Mouse (Mus musculus): ENCODE results near the gene Mtmr1. TPM values are rescaled to one million over a fixed set of nuclear protein-coding genes. Genes with fewer than 3 reads are reported as not detected.

Mtmr1 gene
- polyA plus RNA-seq (2017; shearing (Covaris generic)), result 41.4 TPM

GRCm38 (mm10) chrX:71364554-71364991 is at the start of gene Mtmr1:
TSS of gene Mtmr1 (plus strand) at chrX:71364760.

Other genes starting within 250 kb of the Mtmr1 start
- gene Mtm1, start 154.0 kb upstream of the Mtmr1 start, polyA plus RNA-seq (2017; shearing (Covaris generic)), result 5.5 TPM
- gene Cd99l2, start 128.1 kb downstream of the Mtmr1 start, polyA plus RNA-seq (2017; shearing (Covaris generic)), result 8.1 TPM
- 18.6 TPM for gene Hmgb3, start 191.2 kb downstream of the Mtmr1 start, polyA plus RNA-seq (2017; shearing (Covaris generic))

Measured in effector memory CD4-positive, alpha-beta T cell, adult 5 months (primary cell).